Mouse (Mus musculus): Measurements from ENCODE around the gene Zfp800. TPM values are rescaled to one million over a fixed set of nuclear protein-coding genes. Genes with fewer than 3 reads are reported as not detected.

Zfp800 gene
- total RNA-seq, 2 experiments from 2014 or later = 36.1 to 40.3 TPM

GRCm38 (mm10) chr6:28221017-28221416 is 176.8 kb downstream of the Zfp800 start:
- ATAC-seq (ENCODE audit: poor library complexity, severe bottlenecking) = no peak

GRCm38 (mm10) chr6:28218386-28218785 is 179.4 kb downstream of the Zfp800 start:
- ATAC-seq (ENCODE audit: poor library complexity, severe bottlenecking) = no peak

GRCm38 (mm10) chr6:28215268-28215954 is 182.4 kb downstream of the Zfp800 start:
- peak; percentile 87 for ATAC-seq (ENCODE audit: poor library complexity, severe bottlenecking)

GRCm38 (mm10) chr6:28214658-28215267 is 183.0 kb downstream of the Zfp800 start:
- no peak for ATAC-seq (ENCODE audit: poor library complexity, severe bottlenecking)

- ATAC-seq (ENCODE audit: poor library complexity, severe bottlenecking) = no peak
Observed at GRCm38 (mm10) chr6:28203454-28203853, 194.4 kb downstream of the Zfp800 start.

GRCm38 (mm10) chr6:28202833-28203232 is 195.0 kb downstream of the Zfp800 start:
- no peak for ATAC-seq (ENCODE audit: poor library complexity, severe bottlenecking)

GRCm38 (mm10) chr6:28193901-28194300 is 203.9 kb downstream of the Zfp800 start:
- ATAC-seq (ENCODE audit: poor library complexity, severe bottlenecking) = no peak

GRCm38 (mm10) chr6:28191935-28192334 is 205.9 kb downstream of the Zfp800 start:
- ATAC-seq (ENCODE audit: poor library complexity, severe bottlenecking) = no peak

Other genes starting within 250 kb of the Zfp800 start
- 68.1 and 109 TPM in 2 replicates for gene Arf5, start 25.6 kb upstream of the Zfp800 start, total RNA-seq (2015)
- gene Arf5, start 25.6 kb upstream of the Zfp800 start, total RNA-seq (2017) = 48.1 and 70.7 TPM in 2 replicates
- gene Fscn3, start 29.8 kb upstream of the Zfp800 start, total RNA-seq (2015) = not detected in 2 replicates
- gene Fscn3, start 29.8 kb upstream of the Zfp800 start, total RNA-seq (2017) = not detected in 2 replicates
- 4.2 and 4.8 TPM in 2 replicates for gene Gcc1, start 30.4 kb upstream of the Zfp800 start, total RNA-seq (2015)
- gene Gcc1, start 30.4 kb upstream of the Zfp800 start, total RNA-seq (2017) = 14.2 and 19.7 TPM in 2 replicates
- gene Pax4, start 51.3 kb upstream of the Zfp800 start, total RNA-seq (2015) = not detected in 2 replicates
- gene Pax4, start 51.3 kb upstream of the Zfp800 start, total RNA-seq (2017) = not detected in 2 replicates
- gene Snd1, start 77.1 kb upstream of the Zfp800 start, total RNA-seq (2015) = 40.2 and 46.7 TPM in 2 replicates
- gene Snd1, start 77.1 kb upstream of the Zfp800 start, total RNA-seq (2017) = 76.9 and 86.3 TPM in 2 replicates